Mouse (Mus musculus) neural tube, embryonic 13.5 days (tissue): ENCODE measurements around the gene Dnm3. TPM values are rescaled to one million over a fixed set of nuclear protein-coding genes. Genes with fewer than 3 reads are reported as not detected.
A peak's percentile ranks its signal among the peaks of the same experiment; 100 is the strongest.

Experiments used
- ATAC-seq: fragments of 200-750 bp; cut with Nextera tagmentation; 2 replicates; pipeline ENCODE4 v1.8.0; 2017; ENCODE audit warnings: low read depth, mild to moderate bottlenecking, moderate TSS enrichment, moderate library complexity
- H3K27ac ChIP-seq: fragments of 300-500 bp; sonication (generic); replicated peaks from 2 replicates; pipeline ENCODE4 v1.5.1; 2015; ENCODE audit warnings: moderate library complexity, mild to moderate bottlenecking, inconsistent platforms
- H3K27me3 ChIP-seq: fragments of 300-500 bp; sonication (generic); 2 replicates; pipeline ENCODE4 v1.6.1; 2015; ENCODE audit warnings: mild to moderate bottlenecking, inconsistent platforms
- H3K36me3 ChIP-seq: fragments of 300-500 bp; sonication (generic); 2 replicates; pipeline ENCODE4 v1.6.1; 2015; ENCODE audit warnings: mild to moderate bottlenecking, inconsistent platforms
- H3K4me1 ChIP-seq: fragments of 300-500 bp; sonication (generic); replicated peaks from 2 replicates; pipeline ENCODE4 v1.6.1; 2015; ENCODE audit warnings: inconsistent platforms
- H3K4me2 ChIP-seq: fragments of 300-500 bp; sonication (generic); 2 replicates; pipeline ENCODE4 v1.6.1; 2015; ENCODE audit warnings: inconsistent platforms, mild to moderate bottlenecking, moderate library complexity
- H3K4me3 ChIP-seq: fragments of 300-500 bp; sonication (generic); 2 replicates; pipeline ENCODE4 v1.5.1; 2015; ENCODE audit warnings: mild to moderate bottlenecking, inconsistent platforms
- H3K9ac ChIP-seq: fragments of 300-500 bp; sonication (generic); 2 replicates; pipeline ENCODE4 v1.6.1; 2015; ENCODE audit warnings: moderate library complexity, mild to moderate bottlenecking, inconsistent platforms
- H3K9me3 ChIP-seq: fragments of 300-500 bp; sonication (generic); 2 replicates; pipeline ENCODE4 v1.6.1; 2016; ENCODE audit warnings: inconsistent platforms
- WGBS: fragments of 180-500 bp; shearing (Covaris S2); methylation state at CpG from one replicate; pipeline ENCODE4 v1.1.7; 2015; 5-methylcytosine and 5-hydroxymethylcytosine counted together
- polyA plus RNA-seq: library from polyadenylated mRNA; unstranded; fragments of >200 nt; fragmentation: Nextera tagmentation; extraction: Ambion mirVana; gene quantifications from 2 replicates; pipeline ENCODE4 v1.2.1, GENCODE M21; 2015

The Dnm3 gene
- polyA plus RNA-seq, 1 experiment from 2014 or later = 41.6 TPM

- H3K4me1 ChIP-seq = peaks cover 44% of the 10 kb centered on the region
- WGBS = 27% methylated on average over 5 of the region's 5 CpGs
- no peak for ATAC-seq
Observed at GRCm38 (mm10) chr1:162036461-162036835, 441.4 kb downstream of the Dnm3 start.

GRCm38 (mm10) chr1:162035800-162036460 is 441.9 kb downstream of the Dnm3 start:
- H3K27ac ChIP-seq = peak overlapping the region; percentile 42; the same call in 1 of the 2 replicates
- no peak overlapping the region for H3K9ac ChIP-seq
- 85% methylated on average over 6 of the region's 6 CpGs for WGBS
- no peaks in the 10 kb centered on the region for H3K27me3 ChIP-seq
- no peak for ATAC-seq
- H3K9me3 ChIP-seq = peaks cover 4% of the 10 kb centered on the region; the same call in 1 of the 2 replicates
- H3K4me3 ChIP-seq = no peak overlapping the region
- no peaks in the 10 kb centered on the region for H3K36me3 ChIP-seq
- H3K4me1 ChIP-seq = peaks cover 44% of the 10 kb centered on the region
- H3K4me2 ChIP-seq = no peak overlapping the region

More at GRCm38 (mm10) chr1:162036461-162036835, 441.4 kb downstream of the Dnm3 start:
- no peaks in the 10 kb centered on the region for H3K36me3 ChIP-seq
- no peak overlapping the region for H3K9ac ChIP-seq
- no peaks in the 10 kb centered on the region for H3K27me3 ChIP-seq
- no peak overlapping the region for H3K4me3 ChIP-seq
- H3K4me2 ChIP-seq = no peak overlapping the region
- H3K9me3 ChIP-seq = peaks cover 4% of the 10 kb centered on the region; the same call in 1 of the 2 replicates
- 0 out of 2 replicates have a peak overlapping the region, but pooled peaks have one; percentile 42 for H3K27ac ChIP-seq

DNA sequence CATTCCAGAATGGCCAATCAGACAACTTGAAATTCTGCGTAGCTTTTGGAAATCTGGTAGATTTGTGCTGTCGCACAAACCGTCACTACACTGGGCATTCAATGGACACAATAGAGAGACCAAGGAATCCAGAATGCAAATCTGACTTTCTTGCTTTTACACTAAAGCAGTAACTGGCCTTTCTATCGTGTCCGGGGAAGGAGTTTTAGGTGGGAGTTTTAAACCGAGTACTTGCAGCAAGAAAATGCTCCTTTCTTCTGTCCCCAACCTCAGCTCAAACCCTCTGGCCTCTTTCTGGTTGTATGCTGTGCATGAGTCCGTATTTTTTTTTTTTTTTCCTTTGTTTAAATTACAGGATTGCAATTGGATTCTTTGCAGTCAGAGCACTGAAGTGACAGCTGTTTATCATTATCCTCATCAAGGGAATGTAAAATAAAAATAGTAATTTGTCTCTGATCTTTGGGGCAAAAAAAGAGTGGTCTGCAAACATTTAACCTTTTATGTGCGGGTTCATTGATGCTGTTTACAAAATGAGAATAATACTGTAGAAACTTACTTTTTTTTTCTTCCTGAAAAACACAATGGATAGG is 454.1 kb downstream of the Dnm3 start:
- Histone ChIP-seq H3K36me3 (no peaks in the 10 kb centered on the region), H3K4me1 (peaks cover 24% of the 10 kb centered on the region), H3K9me3 (no peaks in the 10 kb centered on the region), H3K27me3 (no peaks in the 10 kb centered on the region), H3K4me3 (no peak overlapping the region), H3K27ac (no peak overlapping the region), H3K4me2 (no peak overlapping the region), H3K9ac (no peak overlapping the region)
- ATAC-seq = no peak
- WGBS = 59% methylated on average over 8 of the region's 8 CpGs

- no peak overlapping the region for H3K4me2 ChIP-seq
- no peaks in the 10 kb centered on the region for H3K36me3 ChIP-seq
- no peaks in the 10 kb centered on the region for H3K27me3 ChIP-seq
- no peaks in the 10 kb centered on the region for H3K9me3 ChIP-seq
- no peak overlapping the region for H3K27ac ChIP-seq
- H3K9ac ChIP-seq = no peak overlapping the region
- no peak for ATAC-seq
- peaks cover 29% of the 10 kb centered on the region for H3K4me1 ChIP-seq
- no peak overlapping the region for H3K4me3 ChIP-seq
- WGBS = 61% methylated on average over 4 of the region's 4 CpGs
Observed at GRCm38 (mm10) chr1:162020766-162021165, 457.1 kb downstream of the Dnm3 start.

- Histone ChIP-seq H3K27me3 (no peaks in the 10 kb centered on the region), H3K36me3 (no peaks in the 10 kb centered on the region), H3K4me3 (no peak overlapping the region), H3K9ac (no peak overlapping the region), H3K27ac (no peak overlapping the region), H3K4me1 (peaks cover 29% of the 10 kb centered on the region), H3K9me3 (no peaks in the 10 kb centered on the region), H3K4me2 (no peak overlapping the region)
- WGBS = 58% methylated on average over 7 of the region's 7 CpGs
- peak; percentile 33; the same call in 1 of the 2 replicates for ATAC-seq
Observed at GRCm38 (mm10) chr1:162020303-162020731, 457.5 kb downstream of the Dnm3 start.

DNA sequence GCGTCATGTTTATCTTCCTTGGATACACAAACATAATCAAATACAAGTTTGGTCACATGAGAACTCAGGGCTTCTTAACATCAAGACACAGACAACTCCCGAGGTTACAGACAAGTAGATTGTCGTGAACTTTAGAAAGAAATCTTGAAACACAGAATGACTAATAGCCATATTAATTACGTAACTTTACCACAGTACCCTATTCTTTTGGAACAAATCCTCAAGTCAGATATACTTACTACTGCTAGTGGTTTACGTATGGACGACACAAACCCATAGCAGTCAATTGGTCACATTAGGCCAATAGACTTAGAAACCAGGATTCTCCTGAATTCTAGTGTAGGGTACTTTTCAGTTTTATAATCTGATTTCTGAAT is 459.2 kb downstream of the Dnm3 start:
- no peak overlapping the region for H3K27ac ChIP-seq
- no peaks in the 10 kb centered on the region for H3K36me3 ChIP-seq
- peaks cover 29% of the 10 kb centered on the region for H3K4me1 ChIP-seq
- ATAC-seq = no peak
- H3K27me3 ChIP-seq = no peaks in the 10 kb centered on the region
- no peak overlapping the region for H3K4me2 ChIP-seq
- no peak overlapping the region for H3K4me3 ChIP-seq
- no peak overlapping the region for H3K9ac ChIP-seq
- no peaks in the 10 kb centered on the region for H3K9me3 ChIP-seq
- 85% methylated on average over 6 of the region's 6 CpGs for WGBS

DNA sequence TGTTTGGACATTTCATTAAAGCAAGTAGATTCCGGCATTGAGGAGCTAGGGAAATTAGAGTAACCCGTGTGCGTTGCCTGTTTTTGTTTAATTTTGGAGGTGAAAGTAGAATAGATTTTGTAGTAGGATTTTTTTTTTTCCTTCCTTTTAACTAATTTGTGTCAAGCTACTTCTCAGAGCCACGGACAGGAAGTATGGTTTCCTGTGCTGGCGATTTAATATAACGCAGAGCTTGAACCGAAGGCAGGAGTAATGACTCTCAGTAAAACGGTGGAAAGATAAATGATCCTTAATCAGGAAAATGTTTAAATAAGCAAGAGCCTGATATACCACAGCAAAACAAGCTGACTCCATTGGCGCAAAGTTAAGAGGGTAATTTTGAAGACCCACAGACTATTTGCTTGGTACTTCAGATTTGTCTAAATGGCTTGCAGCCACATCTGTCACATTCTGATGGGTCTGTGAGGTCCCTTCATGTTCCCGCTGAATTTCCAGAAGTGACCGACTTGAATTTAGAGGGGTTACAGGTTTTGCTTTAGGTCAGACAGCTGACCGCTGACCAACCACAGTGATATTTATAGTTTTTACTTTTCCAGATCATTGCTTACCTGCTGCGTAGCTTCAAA is 459.7 kb downstream of the Dnm3 start:
- peaks cover 29% of the 10 kb centered on the region for H3K4me1 ChIP-seq
- ATAC-seq = no peak
- H3K27me3 ChIP-seq = no peaks in the 10 kb centered on the region
- no peak overlapping the region for H3K9ac ChIP-seq
- 74% methylated on average over 13 of the region's 13 CpGs for WGBS
- peak overlapping the region; percentile 19; the same call in 1 of the 2 replicates for H3K27ac ChIP-seq
- no peak overlapping the region for H3K4me2 ChIP-seq
- no peak overlapping the region for H3K4me3 ChIP-seq
- no peaks in the 10 kb centered on the region for H3K36me3 ChIP-seq
- no peaks in the 10 kb centered on the region for H3K9me3 ChIP-seq

DNA sequence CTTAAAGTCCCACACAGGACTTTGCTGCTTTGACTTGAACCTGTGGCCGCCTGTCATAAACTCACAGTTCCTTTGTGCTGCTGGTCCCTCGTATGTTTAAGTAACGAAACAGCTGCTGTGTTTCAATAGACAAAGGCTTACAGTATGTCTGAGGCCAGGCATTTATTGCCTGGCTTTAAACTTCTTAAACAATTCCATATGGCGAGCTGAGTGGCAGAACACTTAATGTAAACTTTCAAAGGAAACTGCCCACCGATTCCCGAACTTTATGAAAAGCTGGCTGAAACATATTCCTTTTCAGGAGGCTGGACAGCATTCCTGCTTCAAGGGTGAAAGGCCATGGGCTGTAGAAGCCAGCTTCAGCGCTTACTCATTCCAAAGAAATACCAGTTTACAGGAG is 460.9 kb downstream of the Dnm3 start:
- H3K27ac ChIP-seq = no peak overlapping the region; the same call in 1 of the 2 replicates
- H3K27me3 ChIP-seq = no peaks in the 10 kb centered on the region
- H3K9ac ChIP-seq = no peak overlapping the region
- H3K4me2 ChIP-seq = no peak overlapping the region
- no peaks in the 10 kb centered on the region for H3K9me3 ChIP-seq
- no peaks in the 10 kb centered on the region for H3K36me3 ChIP-seq
- no peak for ATAC-seq
- 34% methylated on average over 7 of the region's 7 CpGs for WGBS
- H3K4me1 ChIP-seq = peaks cover 25% of the 10 kb centered on the region
- H3K4me3 ChIP-seq = no peak overlapping the region

DNA sequence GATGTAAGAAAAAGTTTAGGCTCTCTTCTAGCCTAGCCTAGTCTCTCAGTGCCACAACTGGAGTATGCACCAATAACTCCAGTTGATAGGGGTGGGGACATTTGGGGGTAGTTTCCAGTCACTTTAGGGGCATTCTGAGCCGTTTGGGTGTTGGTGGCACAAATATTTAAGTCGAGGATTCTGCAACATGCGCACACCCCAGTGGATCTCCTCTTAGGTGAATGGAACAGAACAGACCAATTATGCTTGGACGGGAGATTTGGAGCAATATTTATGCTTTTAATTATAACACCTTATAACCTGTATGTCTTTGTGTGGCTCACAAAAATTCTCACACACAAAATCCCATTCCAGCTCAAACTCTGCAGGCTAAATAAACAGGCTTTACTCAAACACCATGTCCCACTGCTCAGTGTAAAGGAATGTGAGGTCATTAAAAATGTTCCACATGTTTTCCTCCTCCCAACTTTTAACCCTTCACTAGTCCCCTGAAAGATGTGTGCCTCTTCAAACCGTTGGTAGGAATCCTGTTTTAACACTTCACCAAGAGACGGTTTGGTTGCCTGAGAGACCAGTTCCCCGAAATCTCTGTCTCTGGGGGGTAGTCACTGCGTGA is 462.5 kb downstream of the Dnm3 start:
- H3K4me3 ChIP-seq = no peak overlapping the region
- H3K27me3 ChIP-seq = no peaks in the 10 kb centered on the region
- WGBS = 69% methylated on average over 8 of the region's 8 CpGs
- H3K4me1 ChIP-seq = peaks cover 9% of the 10 kb centered on the region
- H3K9ac ChIP-seq = no peak overlapping the region
- H3K4me2 ChIP-seq = no peak overlapping the region
- no peak overlapping the region; the same call in 1 of the 2 replicates for H3K27ac ChIP-seq
- peaks cover 10% of the 10 kb centered on the region for H3K36me3 ChIP-seq
- no peaks in the 10 kb centered on the region for H3K9me3 ChIP-seq
- no peak for ATAC-seq

GRCm38 (mm10) chr1:162013561-162013960 is 464.3 kb downstream of the Dnm3 start:
- no peak for ATAC-seq
- no peak overlapping the region for H3K4me2 ChIP-seq
- no peak overlapping the region for H3K4me3 ChIP-seq
- 91% methylated on average over 4 of the region's 4 CpGs for WGBS
- peaks cover 15% of the 10 kb centered on the region for H3K36me3 ChIP-seq
- H3K9me3 ChIP-seq = no peaks in the 10 kb centered on the region
- no peak overlapping the region for H3K9ac ChIP-seq
- peaks cover 12% of the 10 kb centered on the region; the same call in 1 of the 2 replicates for H3K4me1 ChIP-seq
- no peak overlapping the region for H3K27ac ChIP-seq
- H3K27me3 ChIP-seq = no peaks in the 10 kb centered on the region

DNA sequence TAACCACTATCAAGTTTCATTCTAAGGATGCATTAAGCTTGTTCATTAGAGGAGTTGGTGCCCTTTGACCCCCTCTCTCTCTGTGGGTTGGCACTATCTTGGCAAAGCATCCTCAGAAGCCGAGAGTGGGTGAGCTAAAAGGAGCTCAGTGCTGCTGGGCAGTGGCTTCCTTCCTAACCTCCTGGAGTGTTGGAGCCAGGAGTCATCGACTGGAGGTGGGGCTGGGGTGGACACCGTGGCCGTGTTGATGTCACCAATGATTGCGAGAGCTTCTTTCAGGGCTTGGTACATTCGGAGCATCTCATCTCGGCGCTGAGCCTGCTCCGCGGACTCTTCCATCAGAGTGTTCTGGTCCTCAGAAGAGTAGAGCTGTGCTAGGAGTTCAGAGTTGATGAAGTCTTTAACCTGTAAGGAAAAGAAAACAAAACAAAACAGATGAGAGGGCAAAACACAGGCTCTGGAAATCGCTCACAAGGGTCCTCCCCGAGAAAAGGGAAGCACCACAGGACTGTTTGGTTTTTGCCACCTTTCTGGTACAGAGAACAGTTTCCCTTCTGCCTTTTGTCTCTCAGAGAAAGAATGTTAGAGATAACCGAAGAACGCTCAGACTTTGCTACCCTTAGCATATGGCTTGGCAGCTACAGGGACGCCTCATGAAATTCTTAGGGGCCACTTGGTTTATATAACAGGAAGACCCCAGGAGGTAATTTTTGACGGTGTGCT is 466.1 kb downstream of the Dnm3 start:
- WGBS = 82% methylated on average over 16 of the region's 16 CpGs
- Histone ChIP-seq H3K4me2 (no peak overlapping the region), H3K4me3 (no peak overlapping the region), H3K36me3 (peaks cover 15% of the 10 kb centered on the region), H3K27me3 (no peaks in the 10 kb centered on the region), H3K4me1 (peaks cover 10% of the 10 kb centered on the region; the same call in 1 of the 2 replicates), H3K9me3 (no peaks in the 10 kb centered on the region), H3K27ac (no peak overlapping the region), H3K9ac (no peak overlapping the region)
- ATAC-seq = no peak
